Mouse (Mus musculus) layer of hippocampus, adult 18-20 months (tissue): ENCODE results near the gene Zbtb39. TPM values are rescaled to one million over a fixed set of nuclear protein-coding genes. Genes with fewer than 3 reads are reported as not detected.
"Not testable (repeated sequence)": the region's sequence is repeated elsewhere in the genome, so short reads cannot be mapped to it uniquely, and the experiment has no call there.

ENCODE experiments used
- DNase-seq, 2 experiments: peaks; one replicate each; pipeline ENCODE4 v3.0.0; 2022; ENCODE audit warnings: low spot score in 2 of 2
- total RNA-seq, 2 experiments: library from RNA; stranded (reverse); gene quantifications; 2 replicates each; pipeline ENCODE4 v1.2.3; 2021

Gene Zbtb39
- total RNA-seq, 2 experiments from 2014 or later = 11.2 to 11.8 TPM

GRCm38 (mm10) chr10:127785411-127785810 lies 46.1 kb downstream of the Zbtb39 start:
- DNase-seq = not testable (repeated sequence)

Other genes with a start within 250 kb of the Zbtb39 start
- 1 to 10 TPM; 2.4 to 3.5 TPM for gene Stac3, start 237.9 kb upstream of the Zbtb39 start, total RNA-seq
- gene Ndufa4l2, start 224.6 kb upstream of the Zbtb39 start, total RNA-seq = 1 to 10 TPM; 3.6 to 3.8 TPM
- 10 to 100 TPM; 24.2 to 25.3 TPM for gene Shmt2, start 217.1 kb upstream of the Zbtb39 start, total RNA-seq
- gene Nxph4, start 205.0 kb upstream of the Zbtb39 start, total RNA-seq = 1 to 10 TPM; 1.2 to 1.3 TPM
- gene Lrp1, start 118.4 kb upstream of the Zbtb39 start, total RNA-seq = 100 to 1,000 TPM; 284 to 294 TPM
- 1 to 10 TPM; 5.7 to 7.3 TPM for gene Stat6, start 96.6 kb upstream of the Zbtb39 start, total RNA-seq
- gene Nemp1, start 72.6 kb upstream of the Zbtb39 start, total RNA-seq = 1 to 10 TPM; 6.6 to 6.7 TPM
- 10 to 100 TPM; 54.8 to 55.6 TPM for gene Nab2, start 71.0 kb upstream of the Zbtb39 start, total RNA-seq
- 1 to 10 TPM in 1 of 2 experiments, under 1 TPM in 1; 0.79 to 1.7 TPM for gene Myo1a, start 34.4 kb upstream of the Zbtb39 start, total RNA-seq
- gene Tac2, start 15.1 kb upstream of the Zbtb39 start, total RNA-seq = 1 to 10 TPM; 3.8 to 6.9 TPM
- 1 to 10 TPM in 1 of 2 experiments, under 1 TPM in 1; 0.99 to 1.2 TPM for gene Gpr182, start 12.2 kb downstream of the Zbtb39 start, total RNA-seq
- gene Rdh1, start 20.2 kb downstream of the Zbtb39 start, total RNA-seq = under 1 TPM in 1 of 2 experiments, not detected in 1; 0.15 TPM
- gene Rdh16f1, start 20.2 kb downstream of the Zbtb39 start, total RNA-seq = not detected
- under 1 TPM; 0.35 to 0.43 TPM for gene Rdh9, start 36.8 kb downstream of the Zbtb39 start, total RNA-seq
- under 1 TPM in 1 of 2 experiments, not detected in 1; 0.35 TPM for gene Rdh16, start 61.6 kb downstream of the Zbtb39 start, total RNA-seq
- gene Rdh19, start 110.4 kb downstream of the Zbtb39 start, total RNA-seq = not detected
- gene Rdh16f2, start 126.9 kb downstream of the Zbtb39 start, total RNA-seq = not detected
- gene Rdh7, start 149.3 kb downstream of the Zbtb39 start, total RNA-seq = not detected
- gene Sdr9c7, start 159.0 kb downstream of the Zbtb39 start, total RNA-seq = not detected